Mouse (Mus musculus) telencephalon, adult 2 months (tissue): Measurements from ENCODE around the gene Ext2.

Experiments
- DNase-seq: peaks from one replicate; pipeline ENCODE4 v3.0.0-alpha.2; 2011; ENCODE audit warnings: low read depth, low spot score

Ext2 gene

DNA sequence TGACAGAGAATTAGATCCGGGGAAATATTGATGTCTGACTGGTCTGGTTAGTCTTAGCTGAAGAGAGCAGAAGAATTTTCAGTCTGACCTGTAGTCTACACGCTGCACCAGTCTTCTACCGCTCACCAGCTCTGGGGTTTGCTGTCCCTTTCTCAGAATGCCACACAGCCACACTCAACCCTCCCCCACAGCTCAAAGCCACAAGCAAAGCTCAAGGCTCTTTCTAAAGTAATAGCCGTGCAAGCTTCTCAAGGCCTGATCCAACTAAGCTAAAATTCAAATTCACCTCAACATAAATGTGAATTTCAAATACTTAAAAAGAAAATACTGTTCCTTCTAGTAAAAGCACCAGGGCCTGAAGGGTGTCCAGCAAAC is 45.3 kb downstream of the Ext2 start:
- DNase-seq, result no peak

DNA sequence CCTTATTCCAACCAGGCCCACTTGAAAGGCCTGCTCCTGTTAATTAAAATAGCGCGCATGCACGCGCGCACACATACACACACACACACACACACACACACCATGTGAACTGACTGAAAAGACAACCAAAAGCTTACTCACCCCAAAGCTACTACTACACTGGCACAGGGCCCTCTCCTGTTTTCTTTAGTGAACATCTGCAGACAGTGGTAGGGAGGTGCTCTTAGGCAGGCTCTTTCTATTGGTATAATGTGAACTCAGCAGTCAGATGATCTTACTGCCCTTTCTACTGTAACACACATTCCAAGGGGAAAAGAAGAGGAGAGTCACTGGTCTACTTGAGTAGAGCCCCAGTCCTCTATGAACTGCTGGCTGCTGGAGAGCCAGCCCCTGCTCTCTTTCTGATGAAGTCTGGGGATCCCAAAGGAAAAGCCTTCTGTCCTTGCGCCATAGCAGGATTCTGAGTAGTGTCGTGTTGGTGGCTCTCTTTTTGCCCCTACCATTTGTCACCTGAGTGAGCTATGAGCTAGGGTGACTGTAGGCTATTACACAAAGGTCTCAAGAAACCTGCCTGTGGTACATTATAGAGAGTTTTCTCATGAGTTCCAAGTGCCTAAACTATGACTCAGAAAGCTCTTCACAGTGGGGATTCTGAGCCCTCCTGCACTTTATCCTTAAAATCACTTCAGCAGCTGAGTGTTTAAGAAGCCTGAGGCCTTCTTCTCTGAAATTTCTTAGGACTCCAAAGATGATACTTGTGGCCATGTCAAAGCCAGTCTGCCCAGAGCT is 45.9 kb downstream of the Ext2 start:
- no peak for DNase-seq

DNA sequence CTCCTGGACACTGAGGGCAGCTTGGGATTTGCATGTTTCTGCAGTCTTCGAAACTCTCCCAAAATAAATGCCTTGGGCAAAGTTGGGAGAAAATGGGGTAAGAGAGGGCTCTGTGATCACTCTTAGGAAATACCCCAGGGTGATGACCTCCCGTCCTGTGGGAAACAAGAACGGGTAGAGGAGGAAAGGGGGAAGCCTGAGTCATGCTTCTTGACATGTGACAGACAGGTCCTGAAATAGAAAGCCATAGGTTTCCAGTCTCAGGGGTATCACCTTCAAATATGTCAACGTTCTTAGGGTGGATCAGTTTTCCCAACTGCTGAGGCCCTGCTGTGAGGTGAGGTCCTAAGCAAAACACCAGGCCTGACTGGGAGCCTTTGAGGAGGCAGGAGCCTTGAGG is 46.9 kb downstream of the Ext2 start:
- DNase-seq, result no peak

DNA sequence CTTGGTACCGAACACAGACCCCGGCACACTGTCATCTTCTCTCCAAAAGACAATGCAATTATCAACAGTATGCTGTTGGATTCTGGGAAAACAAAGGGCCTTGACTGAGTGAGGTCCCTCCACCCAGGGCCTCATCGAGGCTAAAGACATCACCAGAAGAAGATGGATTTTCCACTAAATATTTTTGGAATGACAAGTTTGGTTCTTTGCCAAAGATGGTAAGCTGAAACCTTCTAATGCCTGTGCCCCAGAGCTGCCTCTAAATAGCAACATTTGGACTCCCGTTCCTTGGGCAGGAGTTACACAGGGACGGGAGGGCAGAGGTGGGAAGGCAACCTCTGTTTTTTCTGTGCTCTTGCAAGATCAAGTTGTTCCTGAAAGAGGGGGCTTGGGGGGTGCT is 47.4 kb downstream of the Ext2 start:
- no peak for DNase-seq

DNA sequence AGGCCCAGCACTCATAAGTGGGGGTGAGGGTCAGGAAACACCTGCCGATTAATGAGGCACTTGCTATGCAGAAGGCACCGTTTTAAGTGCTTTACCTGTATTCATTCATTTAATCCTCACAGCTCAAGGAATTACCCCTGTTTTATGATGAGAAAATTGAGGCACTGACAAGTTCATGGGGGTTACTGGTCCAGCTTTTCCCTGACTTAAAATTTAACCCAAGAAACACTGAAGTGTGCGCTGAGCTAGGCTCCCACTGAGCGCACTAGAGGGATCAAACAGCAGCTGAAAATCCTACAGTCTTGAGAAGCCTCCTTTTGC is 49.6 kb downstream of the Ext2 start:
- no peak for DNase-seq

DNA sequence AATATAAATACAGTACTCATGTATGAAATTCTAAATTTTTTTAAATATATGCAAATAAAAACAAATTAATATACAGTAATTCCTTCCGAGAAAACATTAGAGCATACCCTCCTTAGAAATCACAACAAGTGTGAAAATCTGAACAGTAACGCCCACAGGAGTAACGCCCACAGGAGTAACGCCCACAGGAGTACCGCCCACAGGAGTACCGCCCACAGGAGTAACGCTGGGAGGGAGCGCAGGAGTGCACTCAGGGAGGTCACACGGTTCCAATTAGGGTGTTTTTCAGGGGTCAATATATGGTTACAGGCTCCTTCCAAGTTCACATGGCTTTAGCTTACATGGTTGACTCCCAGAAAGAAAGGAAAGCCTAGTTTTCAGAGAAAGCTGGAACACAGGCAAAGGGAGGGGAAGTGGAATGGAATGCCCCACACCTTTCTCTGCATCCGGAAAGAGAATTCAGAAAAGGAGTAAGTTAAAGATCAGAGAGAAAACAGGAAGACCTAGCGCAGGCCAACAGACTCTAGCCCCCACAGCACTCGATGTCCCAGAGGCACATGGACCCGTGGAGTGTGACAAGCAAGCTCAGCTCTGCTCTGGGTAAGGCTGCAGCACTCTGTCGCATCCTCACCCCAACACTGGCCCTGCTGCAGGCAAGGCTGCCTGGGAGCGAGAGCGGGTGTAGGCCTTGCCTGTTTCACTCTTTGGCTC is 50.2 kb downstream of the Ext2 start:
- no peak for DNase-seq

DNA sequence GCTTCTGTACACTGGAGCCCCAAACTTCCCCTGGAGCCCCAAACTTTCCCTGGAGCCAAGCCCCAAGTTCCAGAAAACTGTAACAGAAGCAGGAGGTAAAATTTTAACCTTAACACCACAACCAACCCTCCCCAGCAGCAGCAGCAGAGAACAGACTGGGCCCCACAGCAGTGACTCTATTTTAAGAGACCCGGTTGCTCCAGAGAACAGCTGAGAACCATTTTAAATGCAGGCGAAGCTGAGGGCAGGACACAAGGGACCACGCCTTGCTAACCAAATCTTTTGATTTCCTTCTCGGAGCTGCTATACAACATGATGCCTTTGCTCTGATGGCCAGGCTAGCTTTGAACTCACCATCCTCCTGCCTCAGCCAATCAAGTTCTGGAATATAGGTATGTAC is 51.5 kb downstream of the Ext2 start:
- DNase-seq, result no peak

DNA sequence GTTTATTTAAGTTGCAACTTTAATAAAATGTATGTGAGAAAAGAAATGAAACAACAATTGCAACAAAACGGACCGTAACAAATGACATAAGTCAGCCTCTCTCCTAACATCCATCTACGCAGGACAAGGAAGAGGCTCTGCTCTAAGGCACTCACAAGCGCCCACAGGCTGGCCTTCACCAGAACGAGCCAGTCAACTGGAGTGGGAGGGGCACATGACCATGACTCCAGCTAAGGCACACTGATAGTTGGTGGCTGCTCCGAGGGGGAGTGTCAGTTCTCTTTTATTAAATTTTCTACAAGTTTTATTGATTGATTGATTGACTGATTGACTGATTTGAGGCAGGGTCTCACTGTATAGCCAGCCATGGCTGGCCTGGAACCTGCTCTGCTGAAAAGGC is 52.5 kb downstream of the Ext2 start:
- DNase-seq, result no peak

DNA sequence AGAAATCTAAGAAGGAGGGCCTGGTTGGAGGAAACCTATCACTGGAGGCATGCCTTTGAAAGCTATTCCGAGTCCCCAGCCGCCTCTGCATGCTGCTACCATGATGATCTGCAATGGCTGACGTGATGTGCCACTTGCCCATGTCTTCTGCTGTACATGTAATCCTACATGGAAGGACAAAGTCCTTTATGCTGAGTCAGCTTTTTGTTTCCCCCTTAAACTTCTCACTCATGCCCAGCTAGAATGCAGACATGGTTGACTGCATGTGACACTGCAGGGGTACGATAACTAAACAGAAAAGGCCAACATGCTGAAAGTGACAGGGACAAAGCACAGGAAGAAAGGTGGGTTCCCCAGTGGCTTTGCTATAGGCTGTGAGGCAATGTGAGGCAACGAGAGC is 56.6 kb downstream of the Ext2 start:
- no peak for DNase-seq

DNA sequence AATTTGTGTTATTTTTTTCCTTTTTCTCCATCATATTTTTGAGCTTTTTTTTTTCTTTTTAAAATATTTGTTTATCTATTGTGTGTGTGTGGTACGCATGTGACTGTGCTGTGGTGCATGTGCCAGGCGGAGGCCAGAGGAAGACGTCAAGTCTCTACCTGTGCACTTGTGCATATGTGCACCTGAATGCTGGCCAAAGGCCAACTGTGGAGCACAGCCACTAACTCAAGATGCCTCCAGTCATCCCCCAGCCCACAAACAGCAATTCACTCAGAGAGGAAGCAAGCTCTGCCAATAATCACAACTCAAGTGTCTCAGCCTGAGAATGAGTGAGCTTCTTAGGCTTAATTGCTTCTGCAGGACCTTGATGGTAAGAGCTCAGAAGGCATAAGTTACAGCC is 58.2 kb downstream of the Ext2 start:
- DNase-seq, result no peak

DNA sequence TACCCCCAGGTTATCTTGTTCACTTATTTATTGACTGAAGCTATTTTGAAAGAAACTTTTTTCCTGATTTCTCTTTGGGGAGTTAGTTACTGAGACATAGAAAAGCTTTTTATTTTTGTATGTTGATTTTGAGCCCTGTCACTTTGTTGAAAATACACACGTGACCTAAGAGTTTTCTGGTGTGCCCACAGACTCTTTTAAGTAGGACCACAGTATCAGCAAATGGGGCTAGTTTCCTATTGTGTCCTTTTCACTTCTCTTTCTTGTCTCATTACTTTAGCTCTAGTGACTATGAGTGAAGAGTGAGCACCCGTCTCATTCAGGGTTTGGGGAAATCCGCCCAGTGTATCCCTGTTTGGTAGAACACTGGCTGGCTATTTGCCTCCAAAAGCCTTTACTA is 62.0 kb downstream of the Ext2 start:
- DNase-seq, result no peak

DNA sequence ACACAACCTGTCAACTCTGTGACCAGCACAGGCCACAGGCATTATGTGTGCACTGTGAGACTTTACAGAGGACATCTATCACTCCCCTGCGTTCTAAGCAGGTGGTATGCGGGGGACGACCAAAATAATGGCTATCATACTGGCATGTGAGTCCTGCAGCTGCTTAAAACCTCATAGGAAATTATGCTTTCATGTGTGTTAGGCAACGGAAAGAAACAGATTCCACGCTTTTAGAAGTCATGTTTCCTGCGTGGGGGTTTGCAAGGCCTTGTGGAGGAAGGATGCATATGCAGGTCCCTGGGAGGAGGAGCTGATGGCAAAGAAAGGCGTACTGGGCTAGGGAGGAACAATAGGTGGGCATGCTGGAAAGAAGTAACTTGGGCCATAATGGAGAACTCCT is 63.2 kb downstream of the Ext2 start:
- DNase-seq, result peak; percentile 54

DNA sequence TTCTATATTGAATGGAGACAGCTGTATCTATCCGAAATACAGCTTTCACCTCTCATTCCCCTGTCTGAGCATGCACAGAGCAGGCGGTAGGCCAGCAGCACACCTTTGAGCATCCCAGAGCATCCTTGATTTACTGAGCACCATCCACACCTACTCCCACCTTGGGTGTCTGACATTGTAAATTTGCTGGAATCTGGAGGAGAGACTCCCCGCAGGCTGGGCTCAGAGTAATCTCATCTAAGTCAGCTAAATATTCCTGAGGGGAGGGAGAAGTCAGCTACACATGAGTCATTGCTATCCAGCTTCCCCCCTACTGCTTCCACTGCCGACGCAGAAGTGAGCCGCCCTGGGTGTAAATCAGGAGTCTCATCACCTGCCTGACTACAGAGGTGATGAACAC is 64.1 kb downstream of the Ext2 start:
- DNase-seq, result peak; percentile 72

DNA sequence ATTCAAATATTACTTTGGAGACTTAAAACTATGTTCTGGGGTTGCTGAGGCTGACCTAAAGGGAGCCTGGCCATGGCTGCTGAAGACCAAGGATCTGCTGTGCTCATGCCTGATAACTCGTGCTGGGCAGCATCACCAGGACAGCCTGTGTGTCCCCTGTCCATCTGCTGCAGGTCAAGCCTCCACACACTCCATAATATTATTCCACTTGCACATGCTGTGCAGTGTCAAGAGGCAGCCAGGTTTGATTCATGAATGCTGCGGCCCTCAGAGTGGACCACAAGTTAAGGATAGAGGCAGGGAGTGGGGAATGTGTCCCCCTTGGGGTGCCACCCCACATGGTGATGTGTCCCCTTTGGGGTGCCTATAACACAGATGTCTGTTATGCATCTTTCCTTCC is 68.0 kb downstream of the Ext2 start:
- DNase-seq, result no peak

DNA sequence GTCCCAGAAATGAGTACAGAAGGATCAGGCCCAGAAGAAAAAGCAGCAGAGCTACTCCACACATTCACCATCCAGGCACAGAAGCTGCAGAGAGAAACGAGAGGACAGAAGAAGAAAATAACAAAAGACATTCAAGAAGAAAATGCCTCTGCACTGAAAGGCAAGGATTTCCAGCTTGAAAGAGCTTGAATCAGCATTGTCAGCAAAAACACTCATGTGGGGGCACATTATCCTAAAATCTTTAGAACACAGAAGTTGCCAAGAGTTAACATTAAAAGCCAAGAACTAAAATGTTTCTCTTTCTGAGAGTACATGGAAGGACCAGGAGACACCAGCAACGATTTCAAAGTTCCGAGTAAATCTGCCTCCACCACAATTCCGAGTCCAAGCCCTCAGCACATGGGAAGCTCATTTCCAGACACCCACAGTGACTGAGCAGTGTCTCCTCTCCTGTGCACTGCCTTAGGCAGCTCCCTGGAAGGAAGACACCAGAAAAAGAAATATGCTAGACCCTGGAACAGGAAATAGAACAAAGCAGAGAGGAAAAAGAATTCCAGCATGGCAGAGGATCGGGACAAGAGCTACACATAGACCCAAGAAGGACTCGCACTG is 69.1 kb downstream of the Ext2 start:
- no peak for DNase-seq

DNA sequence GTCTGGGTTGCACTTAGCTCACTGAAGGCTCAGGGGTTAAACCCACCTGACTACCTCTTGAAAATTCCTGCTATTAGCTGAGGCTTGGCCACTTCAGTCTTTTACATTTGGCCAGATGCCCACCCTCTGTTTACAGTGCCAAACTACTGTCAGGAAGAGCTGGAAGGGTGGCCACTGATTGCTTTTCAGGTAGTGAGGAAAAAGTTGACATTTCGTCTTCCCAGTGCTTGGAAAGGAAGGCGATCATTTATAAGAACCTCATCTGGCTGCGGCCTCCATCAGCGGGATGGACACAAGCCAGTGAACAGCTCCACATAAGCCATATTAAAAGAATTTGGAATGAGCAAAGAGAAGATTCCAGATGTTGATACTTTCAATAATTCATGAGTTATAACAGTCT is 72.7 kb downstream of the Ext2 start:
- DNase-seq, result no peak

DNA sequence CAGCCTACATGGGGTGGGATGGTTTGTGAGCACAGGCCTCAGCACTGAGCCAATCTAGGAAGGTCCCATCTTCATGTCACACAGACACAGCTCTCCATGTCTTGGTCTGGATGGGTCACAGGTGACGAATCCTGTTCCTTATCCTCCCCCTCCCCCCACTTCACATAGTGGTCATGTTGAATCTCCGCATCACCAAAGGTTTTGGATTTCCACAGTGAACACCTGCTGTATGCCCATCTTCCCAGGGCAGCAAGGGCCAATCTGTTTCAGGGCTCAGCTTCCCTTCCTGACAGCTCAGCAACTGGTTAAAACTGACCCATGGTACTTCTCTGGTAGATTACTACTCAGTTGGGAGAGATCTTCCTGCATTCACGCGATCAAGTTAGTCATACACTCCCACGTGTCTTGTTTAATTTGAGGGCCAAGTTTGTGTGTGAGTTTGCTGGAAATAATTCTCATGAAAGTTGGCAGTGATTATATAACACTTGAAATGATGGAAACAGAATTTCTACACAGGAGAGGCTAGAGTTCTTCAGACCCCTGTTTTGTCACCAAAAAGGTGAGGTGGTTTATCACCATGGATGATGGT is 74.7 kb downstream of the Ext2 start:
- no peak for DNase-seq

DNA sequence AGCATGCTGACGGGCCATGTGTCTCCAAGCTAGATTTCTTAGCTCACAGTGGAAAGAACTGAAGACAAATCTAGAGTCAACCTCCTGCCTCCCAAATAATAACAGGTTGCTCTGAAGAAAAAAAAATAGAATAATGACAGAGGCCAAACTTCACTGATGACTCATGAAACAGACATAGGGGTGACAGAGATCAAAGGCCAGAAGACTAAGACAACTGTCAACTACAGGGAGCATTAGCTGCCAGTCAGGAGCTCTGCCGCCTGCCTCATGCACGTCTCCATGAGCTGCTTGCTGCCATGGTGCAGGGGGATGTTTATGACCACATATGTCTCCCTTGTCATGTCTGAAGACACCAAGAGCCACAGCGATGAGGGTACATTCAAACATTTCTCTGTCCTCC is 75.7 kb downstream of the Ext2 start:
- no peak for DNase-seq

DNA sequence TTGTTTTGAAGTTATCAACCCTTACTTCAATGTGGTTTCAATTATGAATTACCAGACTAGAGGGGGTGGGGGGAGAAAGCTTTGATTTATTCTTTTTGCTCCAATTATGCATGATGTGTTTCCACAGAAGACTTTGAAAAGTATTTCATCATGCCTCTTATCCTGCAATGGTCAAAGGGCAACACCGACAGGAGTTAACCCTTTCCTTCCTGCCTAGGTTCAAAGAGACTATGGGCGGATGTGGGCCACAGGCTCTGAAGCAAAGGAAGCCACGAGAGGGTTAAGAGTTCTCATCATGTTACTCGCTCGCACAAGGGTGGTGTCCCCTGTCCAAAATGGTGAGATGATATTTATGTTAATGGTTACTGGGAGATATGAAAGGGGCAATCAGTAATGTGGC is 76.2 kb downstream of the Ext2 start:
- no peak for DNase-seq

DNA sequence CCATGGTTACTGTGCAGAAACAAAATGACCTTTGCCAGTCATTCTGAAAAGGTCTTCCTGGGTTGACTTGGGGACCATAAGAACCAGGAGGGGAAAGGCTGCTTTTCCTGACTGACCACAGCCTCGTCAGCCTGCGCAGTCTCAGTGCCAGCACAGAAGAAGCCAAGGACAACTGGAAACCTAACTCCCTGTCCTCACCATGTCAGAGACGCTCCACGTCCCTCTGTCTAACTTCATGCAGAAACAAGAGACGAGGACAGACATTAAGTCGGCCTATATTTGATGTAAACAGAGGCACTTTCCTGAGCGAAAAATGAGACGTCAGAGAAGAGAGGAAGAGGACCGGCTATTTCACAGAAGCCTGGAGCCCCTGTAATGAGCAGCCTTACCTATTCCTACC is 76.6 kb downstream of the Ext2 start:
- no peak for DNase-seq

DNA sequence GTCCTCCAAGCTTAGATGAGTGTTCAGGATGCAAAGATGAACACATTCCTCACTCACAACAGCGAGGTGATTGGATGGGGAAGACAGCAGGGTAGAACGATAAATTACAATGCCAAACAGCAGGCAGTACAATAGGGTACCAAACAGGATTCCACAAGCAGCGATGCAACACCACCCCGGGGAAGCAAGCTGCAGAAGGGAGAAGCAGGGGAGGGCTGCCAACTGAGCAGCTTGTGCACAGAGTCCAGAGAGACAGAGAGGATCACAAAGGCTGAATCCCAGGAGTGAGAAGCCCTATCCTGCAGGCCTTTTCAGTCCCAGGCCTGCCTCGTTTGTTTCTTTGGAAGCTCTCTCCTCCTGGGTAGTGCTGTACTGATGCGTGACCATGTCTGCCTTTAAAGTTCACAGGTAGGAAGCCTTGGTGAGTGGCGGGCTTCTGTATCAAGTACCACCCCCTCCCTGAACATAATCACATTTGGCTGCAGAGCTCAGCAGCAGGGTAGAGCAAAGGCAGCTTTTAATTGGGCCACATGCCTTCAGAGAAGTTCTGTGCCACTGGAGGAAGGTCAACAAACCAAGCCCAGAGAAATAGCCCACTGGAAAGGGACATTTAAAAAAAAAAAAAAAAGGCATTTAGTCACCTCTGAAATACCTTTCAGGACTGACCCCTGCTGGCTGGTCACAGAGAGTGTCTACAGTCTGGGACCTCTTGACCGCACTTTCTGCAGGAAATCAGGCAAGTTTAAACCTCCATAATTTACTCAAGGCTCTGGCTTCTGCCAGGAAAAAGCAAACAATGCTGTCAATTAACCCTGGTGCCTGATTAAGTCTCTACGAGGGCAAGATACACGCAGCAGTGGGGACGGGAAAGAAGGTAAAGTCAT is 77.8 kb downstream of the Ext2 start:
- DNase-seq, result peak; percentile 50

DNA sequence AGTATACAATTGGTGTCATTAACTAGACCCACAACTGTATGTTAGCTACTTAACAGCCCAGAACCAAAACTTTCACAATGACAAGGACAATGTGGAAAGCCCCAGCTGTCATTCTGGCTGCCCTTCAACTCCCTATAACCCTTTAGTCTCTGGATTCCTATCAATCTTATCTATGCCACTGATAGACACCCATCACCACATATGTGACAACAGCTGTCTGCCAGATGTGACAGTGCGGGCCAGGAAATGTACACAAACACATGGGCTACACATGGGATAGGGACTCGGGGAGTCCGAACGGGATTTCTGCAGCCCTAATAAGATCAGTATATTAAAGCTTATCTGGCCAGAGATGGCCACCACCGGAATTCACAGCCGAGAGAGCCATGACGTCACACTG is 80.7 kb downstream of the Ext2 start:
- DNase-seq, result no peak
